Mouse (Mus musculus) cortical plate, adult 2 months (tissue): ENCODE measurements around the gene Lhx1.

ENCODE experiments used
- CTCF ChIP-seq: fragments of 200-500 bp; IDR thresholded peaks from 2 replicates; pipeline ENCODE4 v1.5.1; 2011; ENCODE audit warnings: mild to moderate bottlenecking, control low read depth, low read length; ENCODE audit not compliant: insufficient read depth; ENCODE audit errors: extremely low read depth
- POLR2A ChIP-seq: fragments of 200-500 bp; IDR thresholded peaks from 2 replicates; pipeline ENCODE4 v1.6.1; 2011; ENCODE audit warnings: mild to moderate bottlenecking, low read length, control low read depth; ENCODE audit not compliant: insufficient read depth; ENCODE audit errors: extremely low read depth

GRCm38 (mm10) chr11:84524511-84525270 lies 644 bp downstream of the Lhx1 start:
- TF ChIP-seq CTCF, result no peak
- TF ChIP-seq POLR2A, result no peak
